Mouse (Mus musculus) embryo, embryonic 11.5 days (tissue): ENCODE measurements around the gene Cdk2ap1.
"Not testable (repeated sequence)": the region's sequence is repeated elsewhere in the genome, so short reads cannot be mapped to it uniquely, and the experiment has no call there.

ENCODE experiments used
- DNase-seq: peaks from one replicate; pipeline ENCODE4 v3.0.0-alpha.2; 2012; ENCODE audit warnings: low read depth, low spot score

Gene Cdk2ap1

GRCm38 (mm10) chr5:124362982-124363381 lies at the start of gene Cdk2ap1:
Gene Cdk2ap1, minus strand, starts transcription at chr5:124363082.
- DNase-seq = not testable (repeated sequence)

GRCm38 (mm10) chr5:124412163-124412562 lies 49.3 kb upstream of the Cdk2ap1 start:
- DNase-seq = no peak

DNA sequence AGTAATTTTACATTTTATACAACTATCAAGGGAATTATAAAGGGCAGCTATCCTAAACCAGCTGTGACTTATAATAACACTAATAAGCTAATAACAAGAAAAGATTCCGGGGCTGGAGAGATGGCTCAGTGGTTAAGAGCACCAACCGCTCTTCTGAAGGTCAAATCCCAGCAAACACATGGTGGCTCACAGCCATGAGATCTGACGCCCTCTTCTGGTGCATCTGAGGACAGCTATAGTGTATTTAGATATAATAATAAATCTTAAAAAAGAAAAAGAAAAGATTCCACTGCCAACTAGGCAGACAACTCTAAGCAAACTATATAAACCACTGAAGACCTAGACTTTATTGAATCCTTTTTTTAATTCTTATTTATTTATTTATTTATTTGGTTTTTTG lies 47.9 kb upstream of the Cdk2ap1 start:
- no peak for DNase-seq

- DNase-seq = no peak
These were observed 30.8 kb upstream of the Cdk2ap1 start for GRCm38 (mm10) chr5:124393726-124394125.

DNA sequence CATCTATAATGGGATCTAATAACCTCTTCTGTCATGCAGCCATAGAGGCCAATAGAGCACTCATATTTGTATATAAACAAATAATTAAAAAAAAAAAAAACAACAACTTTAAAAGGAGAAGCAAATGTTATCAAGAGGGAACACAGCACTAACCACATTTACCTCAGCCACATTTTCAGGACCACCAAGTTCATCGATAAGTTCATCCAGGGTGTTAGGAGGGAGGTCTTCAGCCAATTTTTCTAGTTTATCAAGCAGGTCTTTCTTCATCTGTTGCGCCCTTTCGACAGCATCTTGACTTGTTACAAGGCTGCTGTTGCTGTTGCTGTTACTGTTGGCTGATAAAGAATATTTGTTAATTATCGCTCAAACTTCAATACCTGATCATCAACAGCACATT lies 29.5 kb upstream of the Cdk2ap1 start:
- no peak for DNase-seq

GRCm38 (mm10) chr5:124387932-124388331 lies 25.1 kb upstream of the Cdk2ap1 start:
- DNase-seq = no peak

GRCm38 (mm10) chr5:124380121-124380520 lies 17.2 kb upstream of the Cdk2ap1 start:
- DNase-seq = no peak

- no peak for DNase-seq
These were observed 14.3 kb upstream of the Cdk2ap1 start for GRCm38 (mm10) chr5:124377149-124377548.

- no peak for DNase-seq
These were observed 13.5 kb upstream of the Cdk2ap1 start for GRCm38 (mm10) chr5:124376401-124376800.

GRCm38 (mm10) chr5:124374298-124374697 lies 11.4 kb upstream of the Cdk2ap1 start:
- no peak for DNase-seq

DNA sequence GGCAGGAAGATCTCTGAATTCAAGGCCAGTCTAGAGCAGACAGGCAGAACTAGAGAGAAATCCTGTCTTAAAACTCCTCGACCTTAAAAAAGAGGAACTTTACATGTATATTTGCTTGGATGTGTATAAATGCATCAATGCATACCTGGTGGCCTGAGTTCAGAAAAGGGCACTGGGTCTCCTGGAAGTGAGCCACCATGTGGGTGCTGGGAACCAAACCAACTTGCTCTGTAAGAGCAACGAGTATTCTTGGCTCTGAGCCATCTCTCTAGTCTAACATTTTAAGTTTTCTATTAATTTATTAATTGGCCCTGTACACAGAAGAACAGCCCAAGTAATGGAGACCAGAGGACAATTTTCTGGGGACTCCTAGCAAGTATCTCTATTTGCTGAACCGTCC lies 3.8 kb upstream of the Cdk2ap1 start:
- no peak for DNase-seq

GRCm38 (mm10) chr5:124365754-124366153 lies 2.9 kb upstream of the Cdk2ap1 start:
- DNase-seq = no peak

DNA sequence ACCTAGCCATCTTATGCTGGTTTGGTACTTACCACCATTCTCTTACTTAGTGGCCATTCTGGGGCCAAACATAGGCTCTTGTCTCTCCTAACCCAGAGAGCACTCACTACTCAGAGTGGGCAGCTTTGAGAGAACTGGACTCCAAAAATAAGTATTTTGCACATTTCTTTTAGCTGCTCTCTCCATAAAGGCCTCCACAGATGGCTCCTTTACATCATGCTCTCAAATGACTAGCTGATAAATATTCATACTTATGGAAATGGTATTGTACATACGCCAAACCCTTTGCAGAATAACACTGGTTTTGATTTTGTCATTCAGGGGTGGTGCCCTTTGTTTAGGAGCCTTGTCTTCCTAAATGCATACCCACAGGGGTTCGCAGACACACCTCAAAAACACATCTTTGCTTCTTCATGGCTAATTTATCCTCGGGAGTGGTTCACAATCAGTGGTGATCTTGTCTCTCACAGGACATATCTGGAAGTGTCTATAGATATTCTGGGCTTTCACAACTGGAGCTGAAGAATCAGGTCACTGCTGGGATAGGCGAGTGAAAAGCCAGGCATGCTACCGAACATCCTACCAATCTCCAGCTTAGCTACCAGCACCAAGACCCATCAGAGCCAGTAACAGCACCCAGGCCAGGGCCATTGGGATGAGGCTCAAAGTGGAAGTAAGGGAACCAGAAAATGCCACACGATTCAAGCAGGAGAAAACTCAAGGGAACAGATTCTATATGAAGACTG lies 1.5 kb upstream of the Cdk2ap1 start:
- no peak for DNase-seq

DNA sequence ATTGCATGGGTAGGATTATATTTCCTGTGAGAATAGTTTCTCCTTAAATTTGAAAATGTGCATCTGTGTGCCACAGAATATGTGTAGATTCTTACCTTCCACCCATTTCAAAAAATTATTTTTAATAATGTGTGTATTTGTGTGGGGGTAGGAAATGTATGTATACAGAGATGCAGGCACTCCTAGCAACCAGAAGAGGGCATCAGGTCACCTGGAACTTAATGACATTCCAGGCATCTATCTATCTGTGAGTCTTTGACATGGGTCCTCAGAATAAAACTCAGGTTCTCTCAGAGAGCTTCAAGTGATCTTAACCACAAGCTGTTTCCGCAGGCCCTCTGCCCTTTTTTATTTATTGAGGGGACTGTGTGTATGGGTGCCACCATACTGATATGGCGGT lies 3.2 kb downstream of the Cdk2ap1 start:
- DNase-seq = no peak

DNA sequence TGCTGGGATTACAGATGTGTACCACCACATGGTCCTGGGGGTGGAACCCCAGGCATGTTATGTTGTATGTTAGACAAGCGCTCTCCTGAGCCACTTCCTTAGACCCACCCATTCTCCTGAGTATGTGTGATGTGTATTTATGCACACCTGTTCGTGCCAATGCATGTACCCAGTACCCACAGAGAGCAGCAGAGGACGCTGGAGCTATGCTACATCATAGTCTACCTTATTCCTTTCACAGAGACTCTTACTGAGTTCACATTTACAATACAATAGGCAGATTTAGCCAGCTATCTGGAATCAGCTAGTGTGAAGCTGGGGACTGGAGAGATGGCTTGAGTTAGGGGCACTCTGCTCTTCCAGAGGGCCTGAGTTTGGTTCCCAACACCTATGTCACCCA lies 6.2 kb downstream of the Cdk2ap1 start:
- no peak for DNase-seq

DNA sequence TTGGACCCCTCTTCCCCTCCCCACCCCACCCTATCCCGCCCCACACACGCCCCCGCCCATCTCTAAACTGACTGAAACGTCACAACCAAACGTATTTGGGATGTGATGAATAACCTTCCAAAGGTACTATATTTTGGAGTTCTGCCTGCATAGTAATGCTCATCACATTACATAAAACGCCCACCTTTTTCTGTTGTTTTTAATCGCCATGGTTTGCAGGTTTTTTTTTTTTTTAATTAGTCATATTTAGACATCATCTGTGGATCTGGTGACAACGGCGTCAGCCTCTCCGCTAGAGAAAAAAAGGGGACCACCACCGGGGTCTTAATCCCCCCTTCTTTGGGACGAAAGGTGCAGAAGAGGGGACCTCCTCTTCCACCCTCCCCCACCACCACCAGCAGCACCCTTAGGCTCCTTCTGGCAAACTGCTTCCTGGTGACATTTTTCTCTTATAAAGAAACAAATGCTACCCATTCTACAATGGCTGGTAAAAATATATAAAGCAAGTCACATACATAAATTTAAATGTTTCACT lies 7.4 kb downstream of the Cdk2ap1 start:
- no peak for DNase-seq

- DNase-seq = no peak
These were observed 8.1 kb downstream of the Cdk2ap1 start for GRCm38 (mm10) chr5:124354574-124355424.

DNA sequence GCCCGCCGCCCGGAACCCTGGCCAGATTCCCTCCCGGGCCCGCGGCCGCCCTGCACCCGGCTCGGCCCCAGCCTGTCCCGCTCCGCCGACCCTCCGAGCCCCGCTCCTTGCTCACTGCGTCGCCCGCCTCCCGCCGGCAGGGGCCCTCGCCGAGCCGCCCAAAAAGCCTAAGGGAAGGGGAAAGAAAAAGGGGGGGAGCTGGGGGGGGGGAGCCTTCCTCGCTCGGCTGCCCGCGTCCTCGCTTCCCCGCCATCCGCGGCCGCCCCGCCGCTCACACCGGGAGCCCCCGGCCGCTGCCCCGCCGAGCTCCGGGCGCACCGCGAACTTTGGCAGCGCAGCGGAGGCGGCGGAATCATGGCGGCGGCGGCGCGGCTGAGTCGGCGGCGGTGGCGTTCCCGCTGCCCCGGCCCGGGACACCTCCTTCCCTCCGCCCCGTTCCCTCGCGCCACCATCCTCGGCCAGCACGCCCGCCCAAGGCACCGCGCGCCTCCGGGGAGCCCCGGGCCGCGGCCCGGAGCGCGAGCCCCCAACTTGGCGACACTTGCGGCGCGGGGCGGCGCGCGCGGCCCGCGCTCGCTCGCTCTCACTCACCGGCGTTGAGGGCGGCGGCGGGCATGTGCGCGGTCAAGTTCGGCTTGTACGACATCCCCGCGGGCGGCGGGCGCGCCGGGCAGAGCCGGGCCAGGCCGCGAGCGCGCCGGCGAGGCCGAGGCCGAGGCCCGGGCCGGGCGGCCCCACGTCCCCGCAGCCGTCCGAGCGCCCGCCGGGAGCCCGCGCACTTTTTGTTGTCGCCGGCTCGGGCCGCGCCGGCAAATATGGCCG lies 8.9 kb downstream of the Cdk2ap1 start:
- no peak for DNase-seq

- no peak for DNase-seq
These were observed 9.7 kb downstream of the Cdk2ap1 start for GRCm38 (mm10) chr5:124353011-124353725.

DNA sequence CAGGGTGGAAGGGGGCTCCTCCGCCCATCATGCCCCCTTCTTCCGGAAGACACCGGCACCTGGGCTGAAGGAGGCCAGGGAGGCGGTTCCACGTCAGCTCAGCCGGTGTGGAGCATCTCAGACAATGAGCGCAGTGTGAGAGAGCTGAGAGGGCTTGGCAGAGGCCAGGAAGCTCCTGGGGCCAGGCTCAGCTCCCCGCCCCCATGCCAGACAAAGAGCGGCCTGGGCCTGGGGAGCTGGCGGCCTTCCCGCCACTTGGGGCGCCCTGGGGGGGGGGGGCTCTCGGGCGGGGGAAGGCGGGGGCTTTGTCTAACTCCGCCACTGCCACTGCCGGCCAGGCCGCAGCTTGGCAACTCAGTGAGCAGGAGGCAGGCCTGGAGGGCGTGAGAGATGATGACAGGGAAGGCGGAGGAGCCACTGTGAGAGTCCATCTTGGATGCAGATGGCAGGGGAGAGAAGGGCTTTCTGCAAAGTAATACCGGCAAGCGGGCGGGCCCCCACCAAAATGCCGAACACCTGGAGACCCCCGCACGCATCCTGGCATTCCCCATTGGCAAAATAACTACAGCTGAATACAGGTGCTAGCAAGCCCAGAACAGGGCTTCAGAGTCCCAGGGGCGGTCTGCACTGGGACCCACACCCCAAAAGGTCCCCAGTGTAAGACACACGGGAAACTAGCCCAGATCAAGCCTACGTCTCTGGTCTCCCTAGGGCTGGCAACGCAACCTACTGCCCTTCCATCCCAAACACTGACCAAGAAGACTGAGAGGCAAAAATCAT lies 10.6 kb downstream of the Cdk2ap1 start:
- DNase-seq = peak; percentile 77
